Mouse (Mus musculus) embryonic facial prominence, embryonic 11.5 days (tissue): ENCODE data around the gene Prelp. TPM values are rescaled to one million over a fixed set of nuclear protein-coding genes. Genes with fewer than 3 reads are reported as not detected.
"Not testable (repeated sequence)": the region's sequence is repeated elsewhere in the genome, so short reads cannot be mapped to it uniquely, and the experiment has no call there.

Experiments used
- ATAC-seq: fragments of 200-750 bp; cut with Nextera tagmentation; replicated peaks from 2 replicates; pipeline ENCODE4 v1.8.0; 2017; ENCODE audit warnings: low read depth; ENCODE audit not compliant: insufficient number of reproducible peaks, low FRiP score, low TSS enrichment
- DNase-seq: peaks from one replicate; pipeline ENCODE4 v3.0.0-alpha.2; 2015; ENCODE audit warnings: low spot score
- H3K27ac ChIP-seq: fragments of 300-500 bp; sonication (generic); replicated peaks from 2 replicates; pipeline ENCODE4 v1.5.1; 2014; ENCODE audit warnings: mild to moderate bottlenecking, low read depth, low read length, control low read depth
- H3K27me3 ChIP-seq: fragments of 300-500 bp; sonication (generic); 2 replicates; pipeline ENCODE4 v1.6.1; 2014; ENCODE audit warnings: mild to moderate bottlenecking, low read length, moderate library complexity, mixed read lengths; ENCODE audit not compliant: control insufficient read depth, insufficient read depth
- H3K36me3 ChIP-seq: fragments of 300-500 bp; sonication (generic); replicated peaks from 2 replicates; pipeline ENCODE4 v1.6.1; 2014; ENCODE audit warnings: low read depth, mild to moderate bottlenecking, low read length, moderate library complexity, mixed read lengths; ENCODE audit not compliant: control insufficient read depth, insufficient read depth
- H3K4me1 ChIP-seq: fragments of 300-500 bp; sonication (generic); 2 replicates; pipeline ENCODE4 v1.6.1; 2014; ENCODE audit warnings: low read length, mixed read lengths; ENCODE audit not compliant: control insufficient read depth, insufficient read depth
- H3K4me2 ChIP-seq: fragments of 300-500 bp; sonication (generic); 2 replicates; pipeline ENCODE4 v1.6.1; 2014; ENCODE audit warnings: low read depth, mild to moderate bottlenecking, control low read depth, low read length, moderate library complexity
- H3K4me3 ChIP-seq: fragments of 300-500 bp; sonication (generic); 2 replicates; pipeline ENCODE4 v1.5.1; 2014; ENCODE audit warnings: low read depth, low read length, control low read depth
- H3K9ac ChIP-seq: fragments of 300-500 bp; sonication (generic); replicated peaks from 2 replicates; pipeline ENCODE4 v1.6.1; 2014; ENCODE audit warnings: mild to moderate bottlenecking, control low read depth, low read length
- H3K9me3 ChIP-seq: fragments of 300-500 bp; sonication (generic); replicated peaks from 2 replicates; pipeline ENCODE4 v1.6.1; 2016; ENCODE audit warnings: mild to moderate bottlenecking, low read length, inconsistent platforms, mixed read lengths; ENCODE audit not compliant: control insufficient read depth
- WGBS: fragments of 180-500 bp; shearing (Covaris S2); extraction: QIAGEN DNeasy Blood & Tissue Kit; methylation state at CpG from one replicate; pipeline ENCODE4 v1.1.7; 2014; 5-methylcytosine and 5-hydroxymethylcytosine counted together
- polyA plus RNA-seq: library from polyadenylated mRNA; unstranded; fragments of >200 nt; fragmentation: Nextera tagmentation; extraction: Ambion mirVana; gene quantifications from 2 replicates; pipeline ENCODE4 v1.2.1, GENCODE M21; 2014

Gene Prelp
- polyA plus RNA-seq, 1 experiment from 2014 or later, result 1.2 TPM

DNA sequence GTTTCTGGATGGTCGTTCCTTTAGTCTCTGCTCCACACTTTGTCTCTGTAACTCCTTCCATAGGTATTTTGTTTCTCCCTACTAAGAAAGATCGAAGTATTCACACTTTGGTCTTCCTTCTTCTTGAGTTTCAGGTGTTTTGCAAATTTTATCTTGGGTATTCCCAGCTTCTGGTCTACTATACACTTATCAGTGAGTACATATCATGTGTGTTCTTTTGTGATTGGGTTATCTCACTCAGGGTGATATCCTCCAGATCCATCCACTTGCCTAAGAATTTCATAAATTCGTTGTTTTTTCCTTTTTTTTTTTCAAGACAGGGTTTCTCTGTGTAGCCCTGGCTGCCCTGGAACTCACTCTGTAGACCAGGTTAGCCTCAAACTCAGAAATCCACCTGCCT is 41.9 kb upstream of the Prelp start:
- H3K36me3 ChIP-seq, result not testable (repeated sequence)
- 87% methylated on average over 3 of the region's 3 CpGs for WGBS

GRCm38 (mm10) chr1:133961281-133962134 is 40.3 kb upstream of the Prelp start:
- Histone ChIP-seq H3K27ac (no peak overlapping the region), H3K27me3 (no peaks in the 10 kb centered on the region), H3K4me2 (no peak overlapping the region), H3K4me1 (no peaks in the 10 kb centered on the region), H3K9me3 (no peaks in the 10 kb centered on the region), H3K36me3 (no peaks in the 10 kb centered on the region), H3K9ac (peak overlapping the region; percentile 22; the same call in 1 of the 2 replicates), H3K4me3 (no peak overlapping the region)
- ATAC-seq (no peak), DNase-seq (peak; percentile 69)
- 18% methylated on average over 18 of the region's 18 CpGs for WGBS

More for the DNA sequence above, 41.9 kb upstream of the Prelp start:
- H3K27me3 ChIP-seq, H3K27ac ChIP-seq, ATAC-seq, H3K4me3 ChIP-seq, H3K9ac ChIP-seq, H3K4me1 ChIP-seq, DNase-seq, H3K4me2 ChIP-seq, H3K9me3 ChIP-seq: not testable (repeated sequence)

GRCm38 (mm10) chr1:133959521-133959920 is 38.3 kb upstream of the Prelp start:
- Histone ChIP-seq H3K27me3 (no peaks in the 10 kb centered on the region), H3K36me3 (no peaks in the 10 kb centered on the region), H3K4me1 (no peaks in the 10 kb centered on the region), H3K9ac (no peak overlapping the region), H3K4me2 (no peak overlapping the region), H3K27ac (no peak overlapping the region), H3K4me3 (no peak overlapping the region), H3K9me3 (no peaks in the 10 kb centered on the region)
- ATAC-seq (no peak), DNase-seq (no peak)
- 68% methylated on average over 5 of the region's 5 CpGs for WGBS

DNA sequence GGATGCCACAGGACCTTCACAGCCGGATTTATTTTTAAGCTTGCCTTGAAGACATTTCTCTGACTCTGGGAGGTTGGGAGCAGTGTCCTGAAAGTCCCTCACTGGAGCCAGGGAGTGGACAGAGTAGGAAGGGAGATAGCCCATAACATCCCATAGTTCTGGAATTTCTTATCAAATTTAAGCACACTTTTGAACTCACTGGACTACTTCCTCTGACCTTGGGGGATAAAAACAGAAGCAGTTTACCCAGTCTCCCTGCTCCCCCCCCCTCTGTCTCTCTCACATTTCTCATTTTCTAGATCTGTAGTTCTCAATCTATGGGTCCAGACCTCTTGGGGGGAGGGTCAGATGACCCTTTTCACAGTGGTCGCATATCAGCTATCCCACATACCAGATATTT is 32.8 kb upstream of the Prelp start:
- H3K27me3 ChIP-seq, result no peaks in the 10 kb centered on the region
- H3K4me2 ChIP-seq, result no peak overlapping the region
- DNase-seq, result no peak
- no peaks in the 10 kb centered on the region; the same call in 1 of the 2 replicates for H3K4me1 ChIP-seq
- 46% methylated on average over 2 of the region's 2 CpGs for WGBS
- H3K9me3 ChIP-seq, result no peaks in the 10 kb centered on the region
- H3K27ac ChIP-seq, result no peak overlapping the region
- no peak for ATAC-seq
- no peak overlapping the region for H3K9ac ChIP-seq
- no peaks in the 10 kb centered on the region for H3K36me3 ChIP-seq
- no peak overlapping the region for H3K4me3 ChIP-seq

- Histone ChIP-seq H3K4me1 (no peaks in the 10 kb centered on the region; the same call in 1 of the 2 replicates), H3K27ac (no peak overlapping the region), H3K36me3 (no peaks in the 10 kb centered on the region), H3K9ac (0 out of 2 replicates have a peak overlapping the region, but pooled peaks have one; percentile 18), H3K4me2 (no peak overlapping the region), H3K27me3 (no peaks in the 10 kb centered on the region), H3K9me3 (no peaks in the 10 kb centered on the region), H3K4me3 (no peak overlapping the region)
- no peak for ATAC-seq
- WGBS, result 45% methylated on average over 9 of the region's 9 CpGs
- DNase-seq, result no peak
Observed at GRCm38 (mm10) chr1:133953261-133953742, 32.1 kb upstream of the Prelp start.

GRCm38 (mm10) chr1:133951598-133951997 is 30.4 kb upstream of the Prelp start:
- Histone ChIP-seq H3K27ac (no peak overlapping the region), H3K36me3 (no peaks in the 10 kb centered on the region), H3K4me3 (no peak overlapping the region), H3K4me2 (no peak overlapping the region), H3K9ac (no peak overlapping the region), H3K4me1 (no peaks in the 10 kb centered on the region; the same call in 1 of the 2 replicates), H3K27me3 (no peaks in the 10 kb centered on the region), H3K9me3 (no peaks in the 10 kb centered on the region)
- ATAC-seq (no peak), DNase-seq (no peak)
- WGBS, result 62% methylated on average over 6 of the region's 6 CpGs

GRCm38 (mm10) chr1:133950061-133950782 is 29.0 kb upstream of the Prelp start:
- Histone ChIP-seq H3K9me3 (no peaks in the 10 kb centered on the region), H3K27ac (no peak overlapping the region), H3K4me2 (no peak overlapping the region), H3K4me3 (no peak overlapping the region), H3K27me3 (no peaks in the 10 kb centered on the region), H3K4me1 (no peaks in the 10 kb centered on the region; the same call in 1 of the 2 replicates), H3K9ac (no peak overlapping the region), H3K36me3 (no peaks in the 10 kb centered on the region)
- ATAC-seq (no peak), DNase-seq (no peak)
- 68% methylated on average over 7 of the region's 7 CpGs for WGBS

DNA sequence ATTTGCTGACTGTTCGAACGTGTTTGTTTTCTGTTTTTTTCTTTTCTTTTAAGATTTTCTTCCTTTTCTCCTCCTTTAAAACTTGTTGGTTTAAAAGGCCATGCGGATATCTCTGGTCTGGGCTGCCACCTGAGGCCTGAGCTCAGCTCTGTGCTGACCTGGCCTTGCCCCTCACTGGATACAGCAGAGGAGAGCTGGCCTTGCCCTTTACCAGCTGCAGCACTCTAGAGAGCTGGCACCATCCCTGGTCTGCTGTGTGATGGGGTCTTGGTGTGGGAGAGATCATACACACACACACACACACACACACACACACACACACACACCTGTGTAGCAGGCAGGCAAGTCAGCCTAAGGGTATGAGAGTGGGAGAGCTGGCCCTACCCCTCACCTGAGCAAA is 23.9 kb upstream of the Prelp start:
- Histone ChIP-seq H3K9me3 (no peaks in the 10 kb centered on the region), H3K27me3 (no peaks in the 10 kb centered on the region), H3K4me1 (no peaks in the 10 kb centered on the region), H3K4me3 (no peak overlapping the region), H3K4me2 (no peak overlapping the region), H3K27ac (no peak overlapping the region), H3K9ac (no peak overlapping the region), H3K36me3 (no peaks in the 10 kb centered on the region)
- DNase-seq (no peak), ATAC-seq (no peak)
- WGBS, result 84% methylated on average over 3 of the region's 3 CpGs
